ENCODE assay signal across 24 mouse cellular contexts in genomic region chr2:25676486-25676885, GRCm38 (mm10). TPM values are rescaled to one million over a fixed set of nuclear protein-coding genes. Genes with fewer than 3 reads are reported as not detected.
"Had no signal": no experiment of that assay in that cellular context is flagged by ENCODE, and none has a peak within 500 bp of the region (broad histone marks: within the 10 kb centered on the region; RNA-seq: fewer than 3 reads in every experiment).

Gene Lcn6 (plus strand): TSS chr2:25676786.

- DNase-seq: retina, postnatal 1 day; right cerebral cortex, adult 18-20 months; right cerebral cortex, postnatal 14 days; right cerebral cortex, postnatal 25 days; right cerebral cortex, postnatal 4 days; spleen, adult 18-20 months; thymus, adult 18-20 months; thymus, adult 2 months; thymus, postnatal 14 days; thymus, postnatal 25 days; thymus, postnatal 36 days; thymus, postnatal 4 days had no signal

RNA-seq across cellular contexts. Expression of gene Lcn6, which starts in this region (rescaled TPM):
- total RNA-seq: neutrophil, adult 5-6 weeks had no signal
- polyA plus RNA-seq: neural tube, embryonic 13.5 days; neural tube, embryonic 14.5 days; neural tube, embryonic 15.5 days; small intestine, adult 2 months; spleen, adult 2 months; stomach, embryonic 14.5 days; stomach, embryonic 15.5 days; stomach, embryonic 16.5 days; stomach, postnatal 0 days; testis, adult 2 months; thymus, postnatal 0 days had no signal
